Mouse (Mus musculus) lung, postnatal 36 days (tissue): ENCODE data around the gene Afmid.
"Not testable (repeated sequence)": the region's sequence is repeated elsewhere in the genome, so short reads cannot be mapped to it uniquely, and the experiment has no call there.

Experiments used
- DNase-seq: peaks from one replicate; pipeline ENCODE4 v3.0.0; 2022; ENCODE audit warnings: mixed read lengths

Afmid gene

GRCm38 (mm10) chr11:117796954-117797353 lies 28.8 kb upstream of the Afmid start:
- DNase-seq: no peak

GRCm38 (mm10) chr11:117797511-117798159 lies 28.1 kb upstream of the Afmid start, which contains the start of gene 6030468B19Rik:
TSS of gene 6030468B19Rik (plus strand) at chr11:117797660.
- no peak for DNase-seq

- no peak for DNase-seq
Measured at GRCm38 (mm10) chr11:117798160-117798541, 27.6 kb upstream of the Afmid start.

- no peak for DNase-seq
Measured at GRCm38 (mm10) chr11:117799174-117799573, 26.6 kb upstream of the Afmid start.

- DNase-seq: no peak
Measured at GRCm38 (mm10) chr11:117800038-117800437, 25.7 kb upstream of the Afmid start.

- no peak for DNase-seq
Measured at GRCm38 (mm10) chr11:117801650-117802049, 24.1 kb upstream of the Afmid start.

- no peak for DNase-seq
Measured at GRCm38 (mm10) chr11:117803166-117803688, 22.5 kb upstream of the Afmid start.

GRCm38 (mm10) chr11:117806781-117807180 lies 18.9 kb upstream of the Afmid start:
- DNase-seq: no peak

- DNase-seq: peak; percentile 82
Measured at GRCm38 (mm10) chr11:117809407-117810311, 16.1 kb upstream of the Afmid start, which contains the start of the genes Gm20708 and Syngr2. TSS of gene Gm20708 (plus strand) at chr11:117809668. TSS of gene Syngr2 (plus strand) at chr11:117809668.

- DNase-seq: peak; percentile 98
Measured at GRCm38 (mm10) chr11:117810401-117811046, 15.2 kb upstream of the Afmid start.

- DNase-seq: peak; percentile 52
Measured at GRCm38 (mm10) chr11:117813867-117814266, 11.9 kb upstream of the Afmid start.

GRCm38 (mm10) chr11:117814704-117815366 lies 10.9 kb upstream of the Afmid start:
- DNase-seq: no peak

- not testable (repeated sequence) for DNase-seq
Measured at GRCm38 (mm10) chr11:117815850-117816249, 9.9 kb upstream of the Afmid start.

GRCm38 (mm10) chr11:117816389-117816996 lies 9.2 kb upstream of the Afmid start:
- DNase-seq: no peak

- no peak for DNase-seq
Measured at GRCm38 (mm10) chr11:117819095-117819494, 6.6 kb upstream of the Afmid start.

GRCm38 (mm10) chr11:117820173-117820572 lies 5.6 kb upstream of the Afmid start:
- DNase-seq: no peak

GRCm38 (mm10) chr11:117821868-117822267 lies 3.9 kb upstream of the Afmid start:
- DNase-seq: no peak

- DNase-seq: peak; percentile 67
Measured at GRCm38 (mm10) chr11:117822728-117823241, 2.9 kb upstream of the Afmid start.

GRCm38 (mm10) chr11:117823411-117823810 lies 2.3 kb upstream of the Afmid start:
- no peak for DNase-seq

- peak; percentile 90 for DNase-seq
Measured at GRCm38 (mm10) chr11:117824060-117824969, 1.4 kb upstream of the Afmid start.

- no peak for DNase-seq
Measured at GRCm38 (mm10) chr11:117826164-117826563, 440 bp downstream of the Afmid start.
